8 mouse cellular contexts compared by ENCODE assay signal in genomic region chr6:87043131-87043516, GRCm38 (mm10). TPM values are rescaled to one million over a fixed set of nuclear protein-coding genes. Genes with fewer than 3 reads are reported as not detected.
DNase-seq lines count a peak whose midpoint lies in the region; ATAC-seq and TF ChIP-seq lines count a peak whose summit lies in the region.

No protein-coding gene starts in this region.

- peaks cover 16% of the 10 kb centered on the region for H3K79me3 ChIP-seq in C2C12 (ENCODE audit: low read depth)

- H3K79me2 ChIP-seq in C2C12 (ENCODE audit: control insufficient read depth, insufficient read depth) = peaks cover 42% of the 10 kb centered on the region

- H3K4me1 ChIP-seq in heart, embryonic 10.5 days = peaks cover 14% of the 10 kb centered on the region
- H3K4me1 ChIP-seq in forebrain, embryonic 12.5 days = peaks cover 9% of the 10 kb centered on the region
- peaks cover 40% of the 10 kb centered on the region for H3K4me1 ChIP-seq in liver, embryonic 15.5 days (replicated peaks)

- intact Hi-C loops in heart, postnatal 10 days (cut with DNase I) = no loop called here

- WGBS in heart, embryonic 10.5 days = under 1% methylated on average over 9 of the region's 9 CpGs
- WGBS in forebrain, embryonic 12.5 days = 5% methylated on average over 9 of the region's 9 CpGs
- WGBS in liver, embryonic 15.5 days (ENCODE audit: insufficient replicate concordance) = 5% methylated on average over 9 of the region's 9 CpGs

- H3K9ac ChIP-seq in forebrain, embryonic 12.5 days = peak overlapping the region; percentile 87
- H3K9ac ChIP-seq in liver, embryonic 15.5 days = peak overlapping the region; percentile 91

- no peak for TF ChIP-seq CTCF in C2C12 (IDR thresholded peaks at IDR 0.05; ENCODE audit: control insufficient read depth, insufficient read depth, insufficient read length)

- peak overlapping the region; percentile 85 for H3K4me3 ChIP-seq in heart, embryonic 10.5 days
- H3K4me3 ChIP-seq in C2C12 (ENCODE audit: insufficient read depth, poor library complexity, severe bottlenecking) = peak overlapping the region; percentile 89
- peak overlapping the region; percentile 73 for H3K4me3 ChIP-seq in forebrain, embryonic 12.5 days (replicated peaks)
- H3K4me3 ChIP-seq in liver, embryonic 15.5 days (replicated peaks) = peak overlapping the region; percentile 79

- peak overlapping the region; percentile 89 for H3ac ChIP-seq in C2C12 (ENCODE audit: control insufficient read depth, insufficient read length, low read depth)

- peak overlapping the region; percentile 95 for H3K27ac ChIP-seq in heart, embryonic 10.5 days
- peak overlapping the region; percentile 96 for H3K27ac ChIP-seq in forebrain, embryonic 12.5 days
- H3K27ac ChIP-seq in liver, embryonic 15.5 days (replicated peaks) = peak overlapping the region; percentile 80

- H3K4me2 ChIP-seq in forebrain, embryonic 12.5 days = peak overlapping the region; percentile 76
- H3K4me2 ChIP-seq in liver, embryonic 15.5 days = peak overlapping the region; percentile 99

- H3K27me3 ChIP-seq in heart, embryonic 10.5 days (ENCODE audit: insufficient read depth, poor library complexity, severe bottlenecking) = no peaks in the 10 kb centered on the region
- H3K27me3 ChIP-seq in C2C12 (ENCODE audit: control insufficient read depth, insufficient read depth, insufficient read length) = no peaks in the 10 kb centered on the region
- H3K27me3 ChIP-seq in forebrain, embryonic 12.5 days = no peaks in the 10 kb centered on the region
- H3K27me3 ChIP-seq in liver, embryonic 15.5 days = no peaks in the 10 kb centered on the region

- peak; percentile 2; the same call in 1 of the 2 replicates for ATAC-seq in forebrain, embryonic 12.5 days (ENCODE audit: low FRiP score)
- ATAC-seq in liver, embryonic 15.5 days (ENCODE audit: insufficient read depth) = no peak

- DNase-seq in heart, embryonic 10.5 days (ENCODE audit: low spot score) = no peak
- DNase-seq in heart, postnatal 10 days = no peak
- no peak for DNase-seq in adrenal gland, postnatal 4 days (ENCODE audit: low spot score in 2 of 2)
- DNase-seq in spleen, postnatal 14 days (ENCODE audit: low spot score in 2 of 2) = no peak
- no peak for DNase-seq in adrenal gland, postnatal 36 days

- H3K36me3 ChIP-seq in heart, embryonic 10.5 days = peaks cover 11% of the 10 kb centered on the region
- no peaks in the 10 kb centered on the region for H3K36me3 ChIP-seq in C2C12 (ENCODE audit: control insufficient read depth, insufficient read depth)
- H3K36me3 ChIP-seq in forebrain, embryonic 12.5 days (replicated peaks) = 0 out of 2 replicates have a peak, but pooled peaks cover 3% of the 10 kb centered on the region
- H3K36me3 ChIP-seq in liver, embryonic 15.5 days (replicated peaks) = 0 out of 2 replicates have a peak, but pooled peaks cover 3% of the 10 kb centered on the region

- H3K9me3 ChIP-seq in heart, embryonic 10.5 days = no peaks in the 10 kb centered on the region
- no peaks in the 10 kb centered on the region for H3K9me3 ChIP-seq in forebrain, embryonic 12.5 days
- H3K9me3 ChIP-seq in liver, embryonic 15.5 days (replicated peaks) = no peaks in the 10 kb centered on the region

TF ChIP-seq in C2C12, 6 proteins besides CTCF, POLR2A, EP300 and RAD21:
- TF ChIP-seq USF1 (IDR thresholded peaks at IDR 0.05; ENCODE audit: low read depth) = no peak
- no peak for TF ChIP-seq CEBPB (IDR thresholded peaks at IDR 0.05; ENCODE audit: low read depth)
- no peak for TF ChIP-seq MAX (IDR thresholded peaks at IDR 0.05)
TF ChIP-seq in C2C12: peak in this region for 0.

RNA-seq across cellular contexts. Expression of gene Gfpt1, which starts 0.5 kb away (rescaled TPM):
- polyA plus RNA-seq in heart, embryonic 10.5 days (2016; fragmentation: Nextera tagmentation; extraction: Ambion mirVana) = 15.8 and 18.6 TPM in 2 replicates
- total RNA-seq in heart, postnatal 10 days (2021) = 10 to 100 TPM; 18.2 to 19.6 TPM
- 10.5 TPM for polyA plus RNA-seq in C2C12 (2012; fragmentation: generic; extraction: Trizol)
- 18.7 and 20.3 TPM in 2 replicates for polyA plus RNA-seq in forebrain, embryonic 12.5 days (2016; fragmentation: Nextera tagmentation; extraction: Ambion mirVana)
- 6.5 and 6.7 TPM in 2 replicates for polyA plus RNA-seq in liver, embryonic 15.5 days (2015; fragmentation: Nextera tagmentation; extraction: Ambion mirVana)
- 10 to 100 TPM; 39.8 to 42.6 TPM for total RNA-seq in adrenal gland, postnatal 4 days (2021)
- 10 to 100 TPM; 50.3 to 57.9 TPM for total RNA-seq in adrenal gland, postnatal 36 days (2021)

RNA-seq across cellular contexts. Expression of gene Nfu1, which starts 34.1 kb away (rescaled TPM):
- 107 and 111 TPM in 2 replicates for polyA plus RNA-seq in heart, embryonic 10.5 days (2016; fragmentation: Nextera tagmentation; extraction: Ambion mirVana)
- 10 to 100 TPM; 72.8 to 77.8 TPM for total RNA-seq in heart, postnatal 10 days (2021)
- 108 TPM for polyA plus RNA-seq in C2C12 (2012; fragmentation: generic; extraction: Trizol)
- 83.3 and 86.4 TPM in 2 replicates for polyA plus RNA-seq in forebrain, embryonic 12.5 days (2016; fragmentation: Nextera tagmentation; extraction: Ambion mirVana)
- polyA plus RNA-seq in liver, embryonic 15.5 days (2015; fragmentation: Nextera tagmentation; extraction: Ambion mirVana) = 40.3 and 42.2 TPM in 2 replicates
- total RNA-seq in adrenal gland, postnatal 4 days (2021) = 10 to 100 TPM; 76.2 to 82.8 TPM
- 10 to 100 TPM; 71.5 to 80.4 TPM for total RNA-seq in adrenal gland, postnatal 36 days (2021)
